13 mouse cellular contexts compared by ENCODE assay signal in genomic region chr9:91351961-91352411, GRCm38 (mm10). TPM values are rescaled to one million over a fixed set of nuclear protein-coding genes. Genes with fewer than 3 reads are reported as not detected.
DNase-seq lines count a peak whose midpoint lies in the region; ATAC-seq lines count a peak whose summit lies in the region.
"Had no signal": no experiment of that assay in that cellular context is flagged by ENCODE, and none has a peak within 500 bp of the region (broad histone marks: within the 10 kb centered on the region; RNA-seq: fewer than 3 reads in every experiment).

No protein-coding gene starts in this region.

- H3K4me3 ChIP-seq in embryonic facial prominence, embryonic 10.5 days: peak overlapping the region; percentile 33; the same call in 1 of the 2 replicates
- H3K4me3 ChIP-seq in hindbrain, embryonic 15.5 days: peak overlapping the region; percentile 11
- H3K4me3 ChIP-seq in neural tube, embryonic 13.5 days: peak overlapping the region; percentile 28
- H3K4me3 ChIP-seq: erythroblast, embryonic 14.5 days; intestine, embryonic 15.5 days had no signal

- H3K27ac ChIP-seq in embryonic facial prominence, embryonic 10.5 days (replicated peaks): no peak overlapping the region; the same call in 1 of the 2 replicates
- peak overlapping the region; percentile 83 for H3K27ac ChIP-seq in hindbrain, embryonic 15.5 days (replicated peaks)
- peak overlapping the region; percentile 92 for H3K27ac ChIP-seq in neural tube, embryonic 13.5 days (replicated peaks)
- H3K27ac ChIP-seq: intestine, embryonic 15.5 days had no signal

- no peak for ATAC-seq in hindbrain, embryonic 15.5 days (ENCODE audit: low FRiP score, low read depth)
- no peak for ATAC-seq in neural tube, embryonic 13.5 days (ENCODE audit: low read depth)
- ATAC-seq: intestine, embryonic 15.5 days had no signal

- peaks cover 19% of the 10 kb centered on the region for H3K4me1 ChIP-seq in embryonic facial prominence, embryonic 10.5 days
- peaks cover 15% of the 10 kb centered on the region for H3K4me1 ChIP-seq in hindbrain, embryonic 15.5 days (replicated peaks)
- H3K4me1 ChIP-seq in neural tube, embryonic 13.5 days (replicated peaks): peaks cover 46% of the 10 kb centered on the region
- H3K4me1 ChIP-seq: intestine, embryonic 15.5 days had no signal

- peaks cover 100% of the 10 kb centered on the region for H3K27me3 ChIP-seq in embryonic facial prominence, embryonic 10.5 days (replicated peaks; ENCODE audit: low read depth, poor library complexity, severe bottlenecking)
- H3K27me3 ChIP-seq in hindbrain, embryonic 15.5 days: peaks cover 44% of the 10 kb centered on the region
- peaks cover 75% of the 10 kb centered on the region for H3K27me3 ChIP-seq in neural tube, embryonic 13.5 days

- peak; percentile 70 for DNase-seq in cerebellum, adult 9-11 months
- DNase-seq in embryonic facial prominence, embryonic 10.5 days (ENCODE audit: low spot score): peak; percentile 45
- no peak for DNase-seq in spleen, postnatal 14 days (ENCODE audit: low spot score in 2 of 2)
- no peak for DNase-seq in heart, postnatal 4 days
- DNase-seq in thymus, postnatal 25 days: no peak
- DNase-seq: adrenal gland, postnatal 14 days; lung, postnatal 36 days had no signal

- no peaks in the 10 kb centered on the region for H3K36me3 ChIP-seq in embryonic facial prominence, embryonic 10.5 days (replicated peaks)
- H3K36me3 ChIP-seq in hindbrain, embryonic 15.5 days: no peaks in the 10 kb centered on the region
- H3K36me3 ChIP-seq in neural tube, embryonic 13.5 days: no peaks in the 10 kb centered on the region
- H3K36me3 ChIP-seq: G1E; intestine, embryonic 15.5 days had no signal

- H3K9ac ChIP-seq in hindbrain, embryonic 15.5 days: 0 out of 2 replicates have a peak overlapping the region, but pooled peaks have one; percentile 30
- H3K9ac ChIP-seq in neural tube, embryonic 13.5 days: peak overlapping the region; percentile 69
- H3K9ac ChIP-seq: intestine, embryonic 15.5 days had no signal

- H3K9me3 ChIP-seq in embryonic facial prominence, embryonic 10.5 days: no peaks in the 10 kb centered on the region
- no peaks in the 10 kb centered on the region for H3K9me3 ChIP-seq in hindbrain, embryonic 15.5 days
- no peaks in the 10 kb centered on the region for H3K9me3 ChIP-seq in neural tube, embryonic 13.5 days
- H3K9me3 ChIP-seq: intestine, embryonic 15.5 days had no signal

- WGBS in embryonic facial prominence, embryonic 10.5 days: under 1% methylated on average over 13 of the region's 13 CpGs
- WGBS in hindbrain, embryonic 15.5 days: 7% methylated on average over 13 of the region's 13 CpGs
- 4% methylated on average over 13 of the region's 13 CpGs for WGBS in neural tube, embryonic 13.5 days

- H3K4me2 ChIP-seq in hindbrain, embryonic 15.5 days: peak overlapping the region; percentile 59
- peak overlapping the region; percentile 55 for H3K4me2 ChIP-seq in neural tube, embryonic 13.5 days
- H3K4me2 ChIP-seq: intestine, embryonic 15.5 days had no signal

RNA-seq across cellular contexts. Expression of gene Zic4, which starts 10.2 kb away (rescaled TPM):
- polyA plus RNA-seq in embryonic facial prominence, embryonic 10.5 days (2016; fragmentation: Nextera tagmentation; extraction: Ambion mirVana): 4.0 and 5.5 TPM in 2 replicates
- polyA plus RNA-seq in hindbrain, embryonic 15.5 days (2015; fragmentation: Nextera tagmentation; extraction: Ambion mirVana): 52.6 and 61.6 TPM in 2 replicates
- polyA plus RNA-seq in neural tube, embryonic 13.5 days (2015; fragmentation: Nextera tagmentation; extraction: Ambion mirVana): 43.0 and 51.6 TPM in 2 replicates
- not detected for total RNA-seq in heart, postnatal 4 days (2021)
- total RNA-seq: adrenal gland, postnatal 14 days had no signal
- polyA plus RNA-seq: G1E; gonadal fat pad, adult 2 months; intestine, embryonic 15.5 days had no signal

RNA-seq across cellular contexts. Expression of gene Zic1, which starts 13.6 kb away (rescaled TPM):
- 1.5 and 1.7 TPM in 2 replicates for polyA plus RNA-seq in embryonic facial prominence, embryonic 10.5 days (2016; fragmentation: Nextera tagmentation; extraction: Ambion mirVana)
- polyA plus RNA-seq in hindbrain, embryonic 15.5 days (2015; fragmentation: Nextera tagmentation; extraction: Ambion mirVana): 13.5 and 14.8 TPM in 2 replicates
- polyA plus RNA-seq in neural tube, embryonic 13.5 days (2015; fragmentation: Nextera tagmentation; extraction: Ambion mirVana): 16.5 and 19.9 TPM in 2 replicates
- not detected for total RNA-seq in heart, postnatal 4 days (2021)
- total RNA-seq: adrenal gland, postnatal 14 days had no signal
- polyA plus RNA-seq: erythroblast, embryonic 14.5 days; G1E; gonadal fat pad, adult 2 months; intestine, embryonic 15.5 days had no signal

Comparison
In these comparisons a context has a peak if more than half of its experiments do, and no peak if none do; other contexts are left out.
1. DNase-seq: peak in cerebellum, adult 9-11 months (single experiment) and embryonic facial prominence, embryonic 10.5 days (single experiment); none in spleen, postnatal 14 days (0 of 2), heart, postnatal 4 days (single experiment) and thymus, postnatal 25 days (single experiment).
2. Peak in every context shown above with its lines, with median percentiles within 50 percentile points of each other: H3K4me3 ChIP-seq.